Mouse (Mus musculus) spleen, adult 2 months (tissue): ENCODE data around the gene Gm10234.

Experiments used
- CTCF ChIP-seq: fragments of 200-500 bp; IDR thresholded peaks from 2 replicates; pipeline ENCODE4 v1.5.1; 2011; ENCODE audit warnings: mild to moderate bottlenecking, inconsistent platforms; ENCODE audit not compliant: insufficient read depth, insufficient read length, insufficient replicate concordance; ENCODE audit errors: extremely low read depth
- POLR2A ChIP-seq: fragments of 200-500 bp; IDR thresholded peaks from 2 replicates; pipeline ENCODE4 v1.6.1; 2011; ENCODE audit warnings: low read depth, low read length, inconsistent platforms

DNA sequence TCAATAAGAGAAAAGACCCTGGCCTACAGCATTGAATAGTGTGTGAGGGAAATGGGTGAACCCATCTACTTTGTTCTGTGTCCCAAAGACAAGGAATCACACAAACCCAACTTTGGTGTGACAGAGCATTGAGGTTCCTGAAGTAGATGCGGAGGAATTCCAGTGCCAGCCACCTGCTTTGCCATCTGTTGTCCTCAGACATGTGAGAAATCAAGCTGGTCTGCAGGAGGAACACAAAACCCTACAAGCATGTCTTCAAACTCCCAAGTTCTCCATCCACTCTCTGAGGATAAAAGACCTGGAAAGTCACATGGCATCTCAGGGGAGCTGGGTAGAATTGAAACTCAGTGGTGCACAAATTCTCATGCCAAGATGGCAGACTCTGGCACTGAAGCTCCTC is 44.3 kb upstream of the Gm10234 start:
- no peak for TF ChIP-seq CTCF
- TF ChIP-seq POLR2A = no peak
